Mouse (Mus musculus) liver, postnatal 0 days (tissue): Measurements from ENCODE around the gene Pacsin1.

ENCODE experiments used
- CTCF ChIP-seq: sonication (generic); IDR thresholded peaks from 2 replicates; pipeline ENCODE4 v1.5.1; 2016; ENCODE audit warnings: antibody characterized with exemption, low read depth
- EP300 ChIP-seq: IDR thresholded peaks from 2 replicates; pipeline ENCODE4 v1.6.1; 2016; ENCODE audit warnings: antibody characterized with exemption, low read depth, mild to moderate bottlenecking

- TF ChIP-seq EP300 (no peak), CTCF (no peak)
Observed at GRCm38 (mm10) chr17:27720326-27720725, 65.0 kb downstream of the Pacsin1 start.
